Mouse (Mus musculus): Measurements from ENCODE around the gene Ccni.

GRCm38 (mm10) chr5:93229527-93229926 lies 23.2 kb upstream of the Ccni start:
- no peak for TF ChIP-seq CTCF (IDR thresholded peaks at IDR 0.05; ENCODE audit: low read depth, low read length)
- TF ChIP-seq POLR2A (IDR thresholded peaks at IDR 0.05; ENCODE audit: borderline replicate concordance, low read depth, low read length) = no peak

Measured in bone marrow macrophage, adult 2 months (primary cell).